Mouse (Mus musculus): ENCODE results near the gene Tenm4. TPM values are rescaled to one million over a fixed set of nuclear protein-coding genes. Genes with fewer than 3 reads are reported as not detected.

The Tenm4 gene
- polyA plus RNA-seq, 1 experiment, result 12.2 TPM

GRCm38 (mm10) chr7:96511953-96512511, 341.0 kb downstream of the Tenm4 start:
- H3K4me3 ChIP-seq (replicated peaks; ENCODE audit: insufficient read depth, low read depth, low read length), result no peak overlapping the region
- DNase-seq, result no peak
- TF ChIP-seq CTCF (IDR thresholded peaks at IDR 0.05; ENCODE audit: borderline replicate concordance, insufficient read depth, low read depth, low read length), result no peak
- no peak for TF ChIP-seq POLR2A (IDR thresholded peaks at IDR 0.05; ENCODE audit: borderline replicate concordance, insufficient read depth, low read length)
- no peak overlapping the region for H3K27ac ChIP-seq (ENCODE audit: insufficient read depth, low read length)
- WGBS, result 77% methylated on average over 14 of the region's 14 CpGs
- no peaks in the 10 kb centered on the region for H3K4me1 ChIP-seq (ENCODE audit: control insufficient read depth, insufficient read depth, low read length)
- no peaks in the 10 kb centered on the region; the same call in 1 of the 2 replicates for H3K27me3 ChIP-seq (ENCODE audit: control insufficient read depth, insufficient read depth, low read length)

GRCm38 (mm10) chr7:96519216-96519615, 348.2 kb downstream of the Tenm4 start:
- Histone ChIP-seq H3K27ac (ENCODE audit: insufficient read depth, low read length) (no peak overlapping the region), H3K4me1 (ENCODE audit: control insufficient read depth, insufficient read depth, low read length) (no peaks in the 10 kb centered on the region), H3K27me3 (ENCODE audit: control insufficient read depth, insufficient read depth, low read length) (no peaks in the 10 kb centered on the region), H3K4me3 (replicated peaks; ENCODE audit: insufficient read depth, low read depth, low read length) (no peak overlapping the region)
- WGBS, result 8% methylated on average over 2 of the region's 2 CpGs
- DNase-seq, result peak in 1 of 2 experiments; percentile 46
- TF ChIP-seq CTCF (IDR thresholded peaks at IDR 0.05; ENCODE audit: borderline replicate concordance, insufficient read depth, low read depth, low read length), result peak; percentile 94
- no peak for TF ChIP-seq POLR2A (IDR thresholded peaks at IDR 0.05; ENCODE audit: borderline replicate concordance, insufficient read depth, low read length)

GRCm38 (mm10) chr7:96521956-96522355, 350.9 kb downstream of the Tenm4 start:
- TF ChIP-seq CTCF (IDR thresholded peaks at IDR 0.05; ENCODE audit: borderline replicate concordance, insufficient read depth, low read depth, low read length) (no peak), POLR2A (IDR thresholded peaks at IDR 0.05; ENCODE audit: borderline replicate concordance, insufficient read depth, low read length) (no peak)
- H3K27me3 ChIP-seq (ENCODE audit: control insufficient read depth, insufficient read depth, low read length), result no peaks in the 10 kb centered on the region; the same call in 1 of the 2 replicates
- H3K27ac ChIP-seq (ENCODE audit: insufficient read depth, low read length), result no peak overlapping the region
- H3K4me3 ChIP-seq (replicated peaks; ENCODE audit: insufficient read depth, low read depth, low read length), result no peak overlapping the region
- 38% methylated on average over 7 of the region's 7 CpGs for WGBS
- H3K4me1 ChIP-seq (ENCODE audit: control insufficient read depth, insufficient read depth, low read length), result no peaks in the 10 kb centered on the region
- DNase-seq, result peak in 1 of 2 experiments; percentile 23

- no peak overlapping the region for H3K4me3 ChIP-seq (replicated peaks; ENCODE audit: insufficient read depth, low read depth, low read length)
- TF ChIP-seq POLR2A (IDR thresholded peaks at IDR 0.05; ENCODE audit: borderline replicate concordance, insufficient read depth, low read length) (no peak), CTCF (IDR thresholded peaks at IDR 0.05; ENCODE audit: borderline replicate concordance, insufficient read depth, low read depth, low read length) (no peak)
- DNase-seq, result no peak
- WGBS, result 55% methylated on average over 2 of the region's 2 CpGs
- no peaks in the 10 kb centered on the region for H3K4me1 ChIP-seq (ENCODE audit: control insufficient read depth, insufficient read depth, low read length)
- H3K27me3 ChIP-seq (ENCODE audit: control insufficient read depth, insufficient read depth, low read length), result no peaks in the 10 kb centered on the region; the same call in 1 of the 2 replicates
- no peak overlapping the region for H3K27ac ChIP-seq (ENCODE audit: insufficient read depth, low read length)
Measured at GRCm38 (mm10) chr7:96523673-96524072, 352.6 kb downstream of the Tenm4 start.

GRCm38 (mm10) chr7:96524486-96525205, 353.6 kb downstream of the Tenm4 start:
- Histone ChIP-seq H3K27ac (ENCODE audit: insufficient read depth, low read length) (no peak overlapping the region), H3K4me1 (ENCODE audit: control insufficient read depth, insufficient read depth, low read length) (no peaks in the 10 kb centered on the region), H3K27me3 (ENCODE audit: control insufficient read depth, insufficient read depth, low read length) (no peaks in the 10 kb centered on the region; the same call in 1 of the 2 replicates), H3K4me3 (replicated peaks; ENCODE audit: insufficient read depth, low read depth, low read length) (no peak overlapping the region)
- TF ChIP-seq CTCF (IDR thresholded peaks at IDR 0.05; ENCODE audit: borderline replicate concordance, insufficient read depth, low read depth, low read length) (no peak), POLR2A (IDR thresholded peaks at IDR 0.05; ENCODE audit: borderline replicate concordance, insufficient read depth, low read length) (no peak)
- no peak for DNase-seq
- WGBS, result 87% methylated on average over 8 of the region's 8 CpGs

GRCm38 (mm10) chr7:96525344-96525743, 354.3 kb downstream of the Tenm4 start:
- no peak overlapping the region for H3K4me3 ChIP-seq (replicated peaks; ENCODE audit: insufficient read depth, low read depth, low read length)

GRCm38 (mm10) chr7:96530571-96531426, 359.8 kb downstream of the Tenm4 start:
- TF ChIP-seq CTCF (IDR thresholded peaks at IDR 0.05; ENCODE audit: borderline replicate concordance, insufficient read depth, low read depth, low read length) (no peak), POLR2A (IDR thresholded peaks at IDR 0.05; ENCODE audit: borderline replicate concordance, insufficient read depth, low read length) (no peak)
- DNase-seq, result peak; percentile 63 to 73
- Histone ChIP-seq H3K4me1 (ENCODE audit: control insufficient read depth, insufficient read depth, low read length) (peaks cover 12% of the 10 kb centered on the region), H3K27ac (ENCODE audit: insufficient read depth, low read length) (no peak overlapping the region), H3K27me3 (ENCODE audit: control insufficient read depth, insufficient read depth, low read length) (no peaks in the 10 kb centered on the region; the same call in 1 of the 2 replicates), H3K4me3 (replicated peaks; ENCODE audit: insufficient read depth, low read depth, low read length) (no peak overlapping the region)
- 66% methylated on average over 10 of the region's 10 CpGs for WGBS

More at GRCm38 (mm10) chr7:96525344-96525743, 354.3 kb downstream of the Tenm4 start:
- DNase-seq, result no peak
- TF ChIP-seq CTCF (IDR thresholded peaks at IDR 0.05; ENCODE audit: borderline replicate concordance, insufficient read depth, low read depth, low read length), result no peak
- Histone ChIP-seq H3K4me1 (ENCODE audit: control insufficient read depth, insufficient read depth, low read length) (peaks cover 3% of the 10 kb centered on the region), H3K27me3 (ENCODE audit: control insufficient read depth, insufficient read depth, low read length) (no peaks in the 10 kb centered on the region; the same call in 1 of the 2 replicates), H3K27ac (ENCODE audit: insufficient read depth, low read length) (no peak overlapping the region)
- 88% methylated on average over 1 of the region's 1 CpGs for WGBS
